Mouse (Mus musculus): ENCODE measurements around the gene Lifr. TPM values are rescaled to one million over a fixed set of nuclear protein-coding genes. Genes with fewer than 3 reads are reported as not detected.
A peak's percentile ranks its signal among the peaks of the same experiment; 100 is the strongest.

Lifr gene
- polyA plus RNA-seq (2014; fragmentation: Nextera tagmentation; extraction: Ambion mirVana), result 22.1 and 31.4 TPM in 2 replicates

- 66% methylated on average over 8 of the region's 8 CpGs for WGBS (ENCODE audit: insufficient replicate concordance)
- H3K9ac ChIP-seq (ENCODE audit: low read depth, low read length), result no peak within 1 kb of the TSS
- no peaks in the 10 kb centered on the region for H3K9me3 ChIP-seq (replicated peaks; ENCODE audit: control insufficient read depth, low read length)
- H3K4me2 ChIP-seq, result no peak within 1 kb of the TSS
- H3K27ac ChIP-seq (ENCODE audit: low read depth, low read length), result no peak within 1 kb of the TSS
- no peaks in the 10 kb centered on the region; the same call in 1 of the 2 replicates for H3K27me3 ChIP-seq (ENCODE audit: control insufficient read depth, insufficient read depth, low read length)
- no peak for ATAC-seq (replicated peaks; ENCODE audit: insufficient number of reproducible peaks, low FRiP score, low TSS enrichment)
- H3K4me3 ChIP-seq (ENCODE audit: low read depth, low read length), result no peak within 1 kb of the TSS
- peaks cover 13% of the 10 kb centered on the region for H3K4me1 ChIP-seq (ENCODE audit: control insufficient read depth, insufficient read depth, low read length)
- H3K36me3 ChIP-seq (ENCODE audit: control insufficient read depth, insufficient read depth, low read length), result no peaks in the 10 kb centered on the region
These were observed at the start of gene Lifr for GRCm38 (mm10) chr15:7090211-7090765. Gene Lifr (plus strand): TSS chr15:7090614.

- Histone ChIP-seq H3K4me3 (ENCODE audit: low read depth, low read length) (no peak overlapping the region), H3K27ac (ENCODE audit: low read depth, low read length) (no peak overlapping the region), H3K4me2 (no peak overlapping the region), H3K27me3 (ENCODE audit: control insufficient read depth, insufficient read depth, low read length) (no peaks in the 10 kb centered on the region), H3K36me3 (ENCODE audit: control insufficient read depth, insufficient read depth, low read length) (no peaks in the 10 kb centered on the region), H3K9me3 (replicated peaks; ENCODE audit: control insufficient read depth, low read length) (no peaks in the 10 kb centered on the region), H3K9ac (ENCODE audit: low read depth, low read length) (no peak overlapping the region), H3K4me1 (ENCODE audit: control insufficient read depth, insufficient read depth, low read length) (peaks cover 20% of the 10 kb centered on the region)
- peak; percentile 61; the same call in 1 of the 2 replicates for ATAC-seq (replicated peaks; ENCODE audit: insufficient number of reproducible peaks, low FRiP score, low TSS enrichment)
- 35% methylated on average over 11 of the region's 11 CpGs for WGBS (ENCODE audit: insufficient replicate concordance)
These were observed 46.2 kb upstream of the Lifr start for GRCm38 (mm10) chr15:7044081-7044749.

DNA sequence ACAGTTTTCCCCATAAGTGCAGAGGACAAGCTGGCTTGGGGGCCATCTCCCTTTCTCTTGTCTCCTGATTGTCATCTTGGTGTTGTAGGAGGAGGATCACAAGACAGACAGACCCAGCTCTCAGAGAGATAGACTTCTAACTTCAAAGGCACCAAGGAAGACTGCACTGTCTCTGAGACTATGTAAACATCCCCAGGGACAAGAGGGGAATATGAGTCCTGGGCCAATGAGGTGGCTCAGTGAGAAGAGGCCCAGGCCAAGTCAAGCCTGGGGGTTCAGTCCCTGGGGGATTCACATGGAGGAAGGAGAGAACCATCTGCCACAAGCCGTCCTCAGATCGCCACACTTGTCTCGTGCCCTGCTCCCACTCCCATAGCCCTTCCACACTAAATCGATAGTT is 45.4 kb upstream of the Lifr start:
- Histone ChIP-seq H3K4me2 (no peak overlapping the region), H3K9me3 (replicated peaks; ENCODE audit: control insufficient read depth, low read length) (no peaks in the 10 kb centered on the region), H3K4me1 (ENCODE audit: control insufficient read depth, insufficient read depth, low read length) (peaks cover 22% of the 10 kb centered on the region), H3K4me3 (ENCODE audit: low read depth, low read length) (no peak overlapping the region), H3K9ac (ENCODE audit: low read depth, low read length) (no peak overlapping the region), H3K27me3 (ENCODE audit: control insufficient read depth, insufficient read depth, low read length) (no peaks in the 10 kb centered on the region), H3K27ac (ENCODE audit: low read depth, low read length) (no peak overlapping the region), H3K36me3 (ENCODE audit: control insufficient read depth, insufficient read depth, low read length) (no peaks in the 10 kb centered on the region)
- ATAC-seq (replicated peaks; ENCODE audit: insufficient number of reproducible peaks, low FRiP score, low TSS enrichment), result no peak
- 65% methylated on average over 4 of the region's 4 CpGs for WGBS (ENCODE audit: insufficient replicate concordance)

DNA sequence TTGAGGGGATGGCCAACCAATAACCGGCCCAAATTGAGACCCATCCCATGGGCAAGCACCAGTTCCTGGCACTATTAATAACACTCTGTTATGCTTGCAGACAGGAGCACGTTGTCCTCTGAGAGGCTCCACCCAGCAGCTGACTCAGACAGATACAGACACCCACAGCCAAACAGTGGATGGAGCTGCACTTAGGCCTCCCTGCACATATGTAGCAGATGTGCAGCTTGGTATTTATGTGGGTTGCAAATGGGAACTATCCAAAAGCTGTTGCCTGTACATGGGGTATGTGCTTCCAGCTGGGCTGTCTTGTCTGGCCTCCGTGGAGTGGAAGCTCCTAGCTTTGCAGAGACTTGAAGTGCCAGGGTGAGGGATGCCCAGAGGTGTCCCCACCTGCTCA is 42.5 kb upstream of the Lifr start:
- Histone ChIP-seq H3K4me2 (no peak overlapping the region), H3K9ac (ENCODE audit: low read depth, low read length) (no peak overlapping the region), H3K9me3 (replicated peaks; ENCODE audit: control insufficient read depth, low read length) (no peaks in the 10 kb centered on the region), H3K27me3 (ENCODE audit: control insufficient read depth, insufficient read depth, low read length) (no peaks in the 10 kb centered on the region), H3K27ac (ENCODE audit: low read depth, low read length) (no peak overlapping the region), H3K4me3 (ENCODE audit: low read depth, low read length) (no peak overlapping the region), H3K4me1 (ENCODE audit: control insufficient read depth, insufficient read depth, low read length) (peaks cover 22% of the 10 kb centered on the region), H3K36me3 (ENCODE audit: control insufficient read depth, insufficient read depth, low read length) (no peaks in the 10 kb centered on the region)
- no peak for ATAC-seq (replicated peaks; ENCODE audit: insufficient number of reproducible peaks, low FRiP score, low TSS enrichment)
- 44% methylated on average over 3 of the region's 3 CpGs for WGBS (ENCODE audit: insufficient replicate concordance)

GRCm38 (mm10) chr15:7048916-7049315 is 41.5 kb upstream of the Lifr start:
- H3K9me3 ChIP-seq (replicated peaks; ENCODE audit: control insufficient read depth, low read length), result no peaks in the 10 kb centered on the region
- no peaks in the 10 kb centered on the region for H3K27me3 ChIP-seq (ENCODE audit: control insufficient read depth, insufficient read depth, low read length)
- no peaks in the 10 kb centered on the region for H3K36me3 ChIP-seq (ENCODE audit: control insufficient read depth, insufficient read depth, low read length)
- peaks cover 22% of the 10 kb centered on the region for H3K4me1 ChIP-seq (ENCODE audit: control insufficient read depth, insufficient read depth, low read length)
- H3K27ac ChIP-seq (ENCODE audit: low read depth, low read length), result 0 out of 2 replicates have a peak overlapping the region, but pooled peaks have one; percentile 15
- 10% methylated on average over 8 of the region's 8 CpGs for WGBS (ENCODE audit: insufficient replicate concordance)
- ATAC-seq (replicated peaks; ENCODE audit: insufficient number of reproducible peaks, low FRiP score, low TSS enrichment), result no peak
- peak overlapping the region; percentile 18; the same call in 1 of the 2 replicates for H3K9ac ChIP-seq (ENCODE audit: low read depth, low read length)
- H3K4me3 ChIP-seq (ENCODE audit: low read depth, low read length), result no peak overlapping the region
- H3K4me2 ChIP-seq, result peak overlapping the region; percentile 44

DNA sequence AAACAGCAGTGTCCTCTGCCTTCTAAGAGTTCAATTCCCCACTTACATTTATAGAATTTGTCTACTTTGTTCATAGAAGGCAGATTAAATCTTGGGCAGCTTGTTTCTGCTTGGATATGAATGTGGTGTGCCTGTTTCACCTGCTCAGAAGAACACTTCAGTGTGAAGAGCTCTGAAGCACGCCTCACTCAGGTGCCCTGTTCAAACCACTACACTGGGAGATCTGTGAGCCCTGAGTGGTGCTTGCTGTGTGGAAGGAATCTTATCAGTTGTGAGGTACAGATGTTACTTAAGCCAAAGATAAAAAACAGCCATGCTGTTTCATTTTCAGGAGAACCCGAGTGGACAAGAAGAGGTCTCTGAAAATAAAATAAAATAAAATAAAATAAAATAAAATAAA is 38.7 kb upstream of the Lifr start:
- Histone ChIP-seq H3K27me3 (ENCODE audit: control insufficient read depth, insufficient read depth, low read length) (no peaks in the 10 kb centered on the region), H3K27ac (ENCODE audit: low read depth, low read length) (no peak overlapping the region), H3K9me3 (replicated peaks; ENCODE audit: control insufficient read depth, low read length) (no peaks in the 10 kb centered on the region), H3K4me2 (no peak overlapping the region), H3K4me1 (ENCODE audit: control insufficient read depth, insufficient read depth, low read length) (peaks cover 18% of the 10 kb centered on the region), H3K36me3 (ENCODE audit: control insufficient read depth, insufficient read depth, low read length) (no peaks in the 10 kb centered on the region), H3K4me3 (ENCODE audit: low read depth, low read length) (no peak overlapping the region), H3K9ac (ENCODE audit: low read depth, low read length) (no peak overlapping the region)
- no peak for ATAC-seq (replicated peaks; ENCODE audit: insufficient number of reproducible peaks, low FRiP score, low TSS enrichment)
- 27% methylated on average over 2 of the region's 2 CpGs for WGBS (ENCODE audit: insufficient replicate concordance)

DNA sequence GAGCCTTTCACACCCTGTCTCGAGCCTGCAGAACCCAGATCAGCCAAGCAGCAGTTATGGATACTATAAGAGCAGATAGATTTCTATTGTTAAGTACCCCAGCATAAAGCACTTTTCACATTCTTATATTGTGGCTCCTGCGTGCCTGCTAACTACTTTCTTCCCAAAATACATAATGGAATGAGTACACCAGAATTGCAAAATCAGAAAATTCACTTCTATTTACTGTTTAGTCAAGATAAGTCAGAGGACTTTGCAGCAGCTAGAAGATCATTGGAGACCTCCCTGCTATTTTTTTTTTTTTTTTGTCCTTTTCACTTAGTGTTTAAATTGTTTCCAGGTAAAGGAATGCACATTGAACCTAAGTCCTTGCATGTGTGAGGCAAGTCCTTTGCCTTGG is 38.3 kb upstream of the Lifr start:
- Histone ChIP-seq H3K27ac (ENCODE audit: low read depth, low read length) (no peak overlapping the region), H3K4me1 (ENCODE audit: control insufficient read depth, insufficient read depth, low read length) (peaks cover 18% of the 10 kb centered on the region), H3K4me3 (ENCODE audit: low read depth, low read length) (no peak overlapping the region), H3K4me2 (no peak overlapping the region), H3K9me3 (replicated peaks; ENCODE audit: control insufficient read depth, low read length) (no peaks in the 10 kb centered on the region), H3K9ac (ENCODE audit: low read depth, low read length) (no peak overlapping the region), H3K36me3 (ENCODE audit: control insufficient read depth, insufficient read depth, low read length) (no peaks in the 10 kb centered on the region), H3K27me3 (ENCODE audit: control insufficient read depth, insufficient read depth, low read length) (no peaks in the 10 kb centered on the region)
- 73% methylated on average over 2 of the region's 2 CpGs for WGBS (ENCODE audit: insufficient replicate concordance)
- no peak for ATAC-seq (replicated peaks; ENCODE audit: insufficient number of reproducible peaks, low FRiP score, low TSS enrichment)

DNA sequence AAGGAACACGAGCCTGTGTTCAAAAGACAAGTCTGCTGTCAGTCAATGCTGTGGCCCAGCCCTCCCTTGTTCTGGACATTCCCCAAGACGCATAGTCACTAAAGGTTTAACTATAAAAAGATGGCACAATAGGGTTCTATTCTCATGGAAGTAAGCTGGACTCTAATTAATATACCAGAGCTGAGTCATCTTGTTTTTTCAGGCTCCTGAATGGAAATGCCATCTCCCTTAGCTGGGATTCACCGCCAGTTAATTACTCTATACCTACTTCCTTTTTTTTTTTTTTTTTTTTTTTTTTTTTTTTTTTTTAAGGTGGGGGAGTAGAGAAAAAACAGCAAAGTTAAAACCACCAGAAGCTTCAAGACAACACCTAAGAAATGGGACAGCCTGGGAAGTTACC is 33.6 kb upstream of the Lifr start:
- WGBS (ENCODE audit: insufficient replicate concordance), result 63% methylated on average over 3 of the region's 3 CpGs
- Histone ChIP-seq H3K27ac (ENCODE audit: low read depth, low read length) (no peak overlapping the region), H3K36me3 (ENCODE audit: control insufficient read depth, insufficient read depth, low read length) (no peaks in the 10 kb centered on the region), H3K9me3 (replicated peaks; ENCODE audit: control insufficient read depth, low read length) (no peaks in the 10 kb centered on the region), H3K4me2 (no peak overlapping the region), H3K27me3 (ENCODE audit: control insufficient read depth, insufficient read depth, low read length) (no peaks in the 10 kb centered on the region), H3K9ac (ENCODE audit: low read depth, low read length) (no peak overlapping the region), H3K4me3 (ENCODE audit: low read depth, low read length) (no peak overlapping the region), H3K4me1 (ENCODE audit: control insufficient read depth, insufficient read depth, low read length) (no peaks in the 10 kb centered on the region)
- ATAC-seq (replicated peaks; ENCODE audit: insufficient number of reproducible peaks, low FRiP score, low TSS enrichment), result no peak

DNA sequence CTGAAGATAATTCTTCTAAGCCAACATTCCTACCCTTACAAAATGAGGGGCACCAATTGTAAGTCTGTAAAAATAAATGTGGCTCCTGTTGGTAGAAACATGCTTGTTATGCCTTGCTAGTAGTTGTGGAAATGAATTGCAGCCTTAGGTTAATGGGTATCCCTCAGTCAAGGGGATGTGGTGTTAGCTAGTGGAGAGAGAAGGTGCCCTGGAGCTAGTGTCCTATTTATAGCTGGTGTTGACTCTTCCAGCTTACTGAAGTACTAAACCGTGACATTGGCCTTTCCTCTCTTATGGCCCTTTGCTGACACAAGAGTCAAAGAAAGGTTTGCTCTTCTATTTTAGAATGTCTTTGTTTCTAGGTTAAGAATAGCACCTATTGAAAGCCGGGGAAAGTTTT is 29.9 kb upstream of the Lifr start:
- Histone ChIP-seq H3K4me3 (ENCODE audit: low read depth, low read length) (no peak overlapping the region), H3K27me3 (ENCODE audit: control insufficient read depth, insufficient read depth, low read length) (no peaks in the 10 kb centered on the region), H3K4me2 (no peak overlapping the region), H3K4me1 (ENCODE audit: control insufficient read depth, insufficient read depth, low read length) (no peaks in the 10 kb centered on the region), H3K9ac (ENCODE audit: low read depth, low read length) (no peak overlapping the region), H3K27ac (ENCODE audit: low read depth, low read length) (no peak overlapping the region), H3K36me3 (ENCODE audit: control insufficient read depth, insufficient read depth, low read length) (no peaks in the 10 kb centered on the region), H3K9me3 (replicated peaks; ENCODE audit: control insufficient read depth, low read length) (no peaks in the 10 kb centered on the region)
- whole genome bisulfite sequencing (ENCODE audit: insufficient replicate concordance), result 30% methylated on average over 2 of the region's 2 CpGs
- ATAC-seq (replicated peaks; ENCODE audit: insufficient number of reproducible peaks, low FRiP score, low TSS enrichment), result no peak
